Mouse (Mus musculus): ENCODE measurements at regions not wholly inside any gene's neighbourhood (a gene's known extent, or its start where the extent isn't known, plus 50 kb on each side); places are given as distances from the start of the nearest gene placed in this dataset.
A peak's percentile ranks its signal among the peaks of the same experiment; 100 is the strongest.

GRCm38 (mm10) chr10:53852091-53852490 is 101.2 kb upstream of the Fam184a start:
- DNase-seq, result no peak

GRCm38 (mm10) chr10:53850568-53850967 is 99.6 kb upstream of the Fam184a start:
- DNase-seq, result no peak

GRCm38 (mm10) chr10:53813244-53813620 is 62.3 kb upstream of the Fam184a start:
- no peak for DNase-seq

GRCm38 (mm10) chr10:53812597-53813243 is 61.8 kb upstream of the Fam184a start:
- DNase-seq, result no peak

- DNase-seq, result peak; percentile 72
Measured at GRCm38 (mm10) chr10:53811904-53812596, 61.1 kb upstream of the Fam184a start.

- no peak for DNase-seq
Measured at GRCm38 (mm10) chr10:53806697-53807096, 55.8 kb upstream of the Fam184a start.

GRCm38 (mm10) chr10:53801048-53801641 is 50.2 kb upstream of the Fam184a start:
- DNase-seq, result no peak

All from cerebellum, adult 11-12 months (tissue).